Mouse (Mus musculus): ENCODE data around the gene Serpina11. TPM values are rescaled to one million over a fixed set of nuclear protein-coding genes. Genes with fewer than 3 reads are reported as not detected.
A peak's percentile ranks its signal among the peaks of the same experiment; 100 is the strongest.

Gene Serpina11
- polyA plus RNA-seq, 1 experiment from 2014 or later: not detected

DNA sequence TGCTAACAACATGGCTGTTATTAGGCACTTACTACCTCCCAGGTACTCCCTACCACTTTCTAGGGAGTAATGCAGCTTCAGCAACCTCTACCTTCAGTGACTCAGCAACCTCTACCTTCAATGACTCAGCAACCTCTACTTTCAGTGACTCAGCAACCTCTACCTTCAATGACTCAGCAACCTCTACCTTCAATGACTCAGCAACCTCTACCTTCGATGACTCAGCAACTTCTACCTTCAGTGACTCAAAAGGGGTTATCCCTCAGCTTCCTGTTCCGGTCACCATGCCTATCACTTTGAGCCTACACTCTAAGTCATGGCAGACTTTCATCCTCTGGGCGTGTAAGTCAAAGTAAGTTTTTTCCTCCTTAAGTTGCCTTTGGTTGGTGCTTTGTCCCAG lies 10.8 kb upstream of the Serpina11 start:
- 95% methylated on average over 3 of the region's 3 CpGs for WGBS
- Histone ChIP-seq H3K9me3 (ENCODE audit: control insufficient read depth, low read length) (no peaks in the 10 kb centered on the region), H3K36me3 (ENCODE audit: control insufficient read depth, insufficient read depth, low read length) (no peaks in the 10 kb centered on the region), H3K4me3 (ENCODE audit: low read depth, low read length) (no peak overlapping the region), H3K4me2 (ENCODE audit: low read depth, low read length) (no peak overlapping the region), H3K27ac (ENCODE audit: low read depth, low read length) (no peak overlapping the region), H3K27me3 (ENCODE audit: control insufficient read depth, insufficient read depth, low read length) (no peaks in the 10 kb centered on the region), H3K4me1 (ENCODE audit: control insufficient read depth, insufficient read depth, low read length) (no peaks in the 10 kb centered on the region), H3K9ac (replicated peaks; ENCODE audit: low read depth, low read length) (no peak overlapping the region)
- no peak for ATAC-seq (ENCODE audit: low read depth)

DNA sequence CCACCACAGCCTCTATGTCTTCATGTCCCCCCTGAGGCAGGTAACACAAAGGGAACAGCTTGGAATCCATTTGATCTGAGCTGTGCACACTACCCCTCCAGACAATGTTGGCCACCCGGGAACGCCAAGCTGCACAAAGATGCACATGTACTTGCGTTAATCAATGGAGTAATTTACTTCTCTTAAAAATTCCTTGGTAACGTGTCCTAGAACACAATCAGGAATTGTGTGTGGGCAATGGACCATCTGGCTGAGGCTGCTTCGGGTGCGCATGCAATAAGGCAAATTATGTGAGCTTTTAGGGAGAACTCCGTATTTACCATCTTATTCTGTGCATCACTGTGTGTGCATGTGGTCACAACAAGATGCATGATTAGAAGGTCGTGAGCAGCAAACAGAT lies 9.9 kb upstream of the Serpina11 start:
- WGBS: 63% methylated on average over 8 of the region's 8 CpGs
- no peak overlapping the region for H3K9ac ChIP-seq (replicated peaks; ENCODE audit: low read depth, low read length)
- no peaks in the 10 kb centered on the region for H3K27me3 ChIP-seq (ENCODE audit: control insufficient read depth, insufficient read depth, low read length)
- H3K4me1 ChIP-seq (ENCODE audit: control insufficient read depth, insufficient read depth, low read length): no peaks in the 10 kb centered on the region
- H3K9me3 ChIP-seq (ENCODE audit: control insufficient read depth, low read length): no peaks in the 10 kb centered on the region
- no peak overlapping the region for H3K27ac ChIP-seq (ENCODE audit: low read depth, low read length)
- no peak overlapping the region for H3K4me3 ChIP-seq (ENCODE audit: low read depth, low read length)
- ATAC-seq (ENCODE audit: low read depth): no peak
- H3K36me3 ChIP-seq (ENCODE audit: control insufficient read depth, insufficient read depth, low read length): no peaks in the 10 kb centered on the region
- H3K4me2 ChIP-seq (ENCODE audit: low read depth, low read length): no peak overlapping the region

DNA sequence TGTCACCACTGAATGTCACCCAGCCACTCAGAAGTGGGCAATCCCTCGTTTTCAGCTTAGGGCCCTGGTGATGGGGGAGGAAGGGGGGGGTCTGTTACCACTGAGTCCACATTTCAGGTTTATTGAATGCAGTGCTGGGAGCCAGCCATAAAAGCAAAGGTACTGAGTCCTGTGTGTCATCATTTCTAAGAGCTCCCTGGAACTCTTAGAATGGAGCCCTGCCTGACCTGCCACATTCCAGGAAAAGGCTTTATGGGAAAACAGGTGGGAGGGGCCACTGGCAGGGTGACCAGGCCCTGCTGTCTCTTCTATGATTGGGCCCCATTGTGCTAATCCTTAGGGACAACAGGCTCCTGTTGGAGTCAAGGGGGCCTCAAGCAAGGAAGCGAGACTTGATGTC lies 6.8 kb upstream of the Serpina11 start:
- no peak overlapping the region for H3K4me3 ChIP-seq (ENCODE audit: low read depth, low read length)
- H3K36me3 ChIP-seq (ENCODE audit: control insufficient read depth, insufficient read depth, low read length): no peaks in the 10 kb centered on the region
- H3K9me3 ChIP-seq (ENCODE audit: control insufficient read depth, low read length): no peaks in the 10 kb centered on the region
- no peak overlapping the region for H3K27ac ChIP-seq (ENCODE audit: low read depth, low read length)
- no peak overlapping the region for H3K4me2 ChIP-seq (ENCODE audit: low read depth, low read length)
- no peaks in the 10 kb centered on the region for H3K27me3 ChIP-seq (ENCODE audit: control insufficient read depth, insufficient read depth, low read length)
- no peak for ATAC-seq (ENCODE audit: low read depth)
- H3K9ac ChIP-seq (replicated peaks; ENCODE audit: low read depth, low read length): no peak overlapping the region
- 62% methylated on average over 2 of the region's 2 CpGs for WGBS
- H3K4me1 ChIP-seq (ENCODE audit: control insufficient read depth, insufficient read depth, low read length): no peaks in the 10 kb centered on the region

DNA sequence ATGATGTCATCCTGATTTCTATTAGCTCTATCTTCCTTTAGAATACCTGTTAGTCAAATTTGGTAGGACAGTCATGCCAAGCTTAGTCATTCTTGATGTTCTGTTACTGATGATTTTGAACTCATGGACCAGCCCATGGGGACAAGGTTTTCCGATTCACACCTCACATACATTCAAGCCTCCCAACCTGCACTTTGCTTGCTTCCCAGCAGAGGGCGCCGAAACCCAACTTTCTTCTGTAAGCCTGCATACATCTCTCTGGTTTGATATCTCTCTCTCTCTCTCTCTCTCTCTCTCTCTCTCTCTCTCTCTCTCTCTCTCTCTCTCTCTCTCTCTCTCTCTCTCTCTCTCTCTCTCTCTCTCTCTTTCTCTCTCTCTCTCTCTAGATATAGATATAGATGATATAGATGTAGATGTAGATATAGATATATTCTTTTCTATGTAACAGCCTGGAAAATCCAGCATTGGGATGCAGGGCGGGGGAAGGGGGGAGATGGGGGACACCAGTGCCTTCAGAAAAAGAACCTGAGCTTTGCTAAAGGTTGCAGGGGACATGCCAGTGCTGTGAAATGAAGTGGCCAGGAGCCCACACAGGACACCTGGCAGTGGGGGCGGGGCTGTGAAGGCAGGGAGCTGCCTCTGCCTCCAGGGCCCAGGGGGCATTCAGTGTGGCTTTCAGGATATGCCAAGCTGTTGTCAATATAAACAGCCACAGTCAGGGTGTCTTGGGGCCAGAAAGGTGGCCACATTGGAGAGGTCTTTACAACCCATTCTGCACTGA lies 5.7 kb upstream of the Serpina11 start:
- WGBS: 40% methylated on average over 5 of the region's 5 CpGs
- Histone ChIP-seq H3K27me3 (ENCODE audit: control insufficient read depth, insufficient read depth, low read length) (no peaks in the 10 kb centered on the region), H3K4me1 (ENCODE audit: control insufficient read depth, insufficient read depth, low read length) (no peaks in the 10 kb centered on the region), H3K9ac (replicated peaks; ENCODE audit: low read depth, low read length) (no peak overlapping the region), H3K4me2 (ENCODE audit: low read depth, low read length) (no peak overlapping the region), H3K27ac (ENCODE audit: low read depth, low read length) (no peak overlapping the region), H3K4me3 (ENCODE audit: low read depth, low read length) (no peak overlapping the region), H3K9me3 (ENCODE audit: control insufficient read depth, low read length) (no peaks in the 10 kb centered on the region), H3K36me3 (ENCODE audit: control insufficient read depth, insufficient read depth, low read length) (no peaks in the 10 kb centered on the region)
- ATAC-seq (ENCODE audit: low read depth): peak; percentile 71; the same call in 1 of the 2 replicates

DNA sequence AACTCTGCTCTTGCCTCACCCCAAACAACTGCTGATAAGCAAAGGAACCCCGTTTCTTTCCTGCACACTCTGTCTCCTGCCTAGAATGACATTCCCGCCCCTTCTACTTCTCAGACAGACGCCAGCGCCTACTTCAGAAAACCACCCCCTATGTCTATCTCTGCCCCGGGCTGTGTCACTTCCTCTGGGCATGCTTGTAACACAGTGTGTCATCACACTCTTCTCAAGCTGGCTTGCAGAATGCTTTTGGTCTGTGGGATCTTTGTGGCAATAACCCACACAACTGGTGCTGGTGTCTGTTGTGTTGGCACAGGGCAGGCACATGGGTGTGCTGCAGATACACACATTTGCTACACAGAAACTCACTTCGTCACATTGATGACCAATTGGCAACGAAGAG lies 3.2 kb upstream of the Serpina11 start:
- 90% methylated on average over 7 of the region's 7 CpGs for WGBS
- Histone ChIP-seq H3K27me3 (ENCODE audit: control insufficient read depth, insufficient read depth, low read length) (no peaks in the 10 kb centered on the region), H3K36me3 (ENCODE audit: control insufficient read depth, insufficient read depth, low read length) (no peaks in the 10 kb centered on the region), H3K9ac (replicated peaks; ENCODE audit: low read depth, low read length) (no peak overlapping the region), H3K4me2 (ENCODE audit: low read depth, low read length) (no peak overlapping the region), H3K4me3 (ENCODE audit: low read depth, low read length) (no peak overlapping the region), H3K27ac (ENCODE audit: low read depth, low read length) (no peak overlapping the region), H3K9me3 (ENCODE audit: control insufficient read depth, low read length) (no peaks in the 10 kb centered on the region), H3K4me1 (ENCODE audit: control insufficient read depth, insufficient read depth, low read length) (no peaks in the 10 kb centered on the region)
- no peak for ATAC-seq (ENCODE audit: low read depth)

DNA sequence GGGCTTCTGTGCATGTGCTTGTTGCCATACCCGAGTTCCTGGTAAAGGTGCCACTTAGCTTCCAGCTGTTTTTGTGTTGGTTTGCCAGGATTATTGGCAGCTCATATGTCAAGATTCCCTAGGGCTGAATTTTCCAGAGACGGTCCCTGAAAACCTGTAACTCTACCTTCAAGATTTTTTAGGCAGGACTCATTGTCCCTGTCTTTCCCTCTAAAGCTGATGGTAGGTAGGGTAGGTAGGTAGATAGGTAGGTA lies 316 bp downstream of the Serpina11 start:
- no peaks in the 10 kb centered on the region for H3K4me1 ChIP-seq (ENCODE audit: control insufficient read depth, insufficient read depth, low read length)
- no peaks in the 10 kb centered on the region for H3K36me3 ChIP-seq (ENCODE audit: control insufficient read depth, insufficient read depth, low read length)
- no peak overlapping the region for H3K4me2 ChIP-seq (ENCODE audit: low read depth, low read length)
- H3K27me3 ChIP-seq (ENCODE audit: control insufficient read depth, insufficient read depth, low read length): no peaks in the 10 kb centered on the region
- no peak for ATAC-seq (ENCODE audit: low read depth)
- H3K9me3 ChIP-seq (ENCODE audit: control insufficient read depth, low read length): no peaks in the 10 kb centered on the region
- H3K4me3 ChIP-seq (ENCODE audit: low read depth, low read length): no peak overlapping the region
- 80% methylated on average over 2 of the region's 2 CpGs for WGBS
- H3K9ac ChIP-seq (replicated peaks; ENCODE audit: low read depth, low read length): no peak overlapping the region
- no peak overlapping the region for H3K27ac ChIP-seq (ENCODE audit: low read depth, low read length)

DNA sequence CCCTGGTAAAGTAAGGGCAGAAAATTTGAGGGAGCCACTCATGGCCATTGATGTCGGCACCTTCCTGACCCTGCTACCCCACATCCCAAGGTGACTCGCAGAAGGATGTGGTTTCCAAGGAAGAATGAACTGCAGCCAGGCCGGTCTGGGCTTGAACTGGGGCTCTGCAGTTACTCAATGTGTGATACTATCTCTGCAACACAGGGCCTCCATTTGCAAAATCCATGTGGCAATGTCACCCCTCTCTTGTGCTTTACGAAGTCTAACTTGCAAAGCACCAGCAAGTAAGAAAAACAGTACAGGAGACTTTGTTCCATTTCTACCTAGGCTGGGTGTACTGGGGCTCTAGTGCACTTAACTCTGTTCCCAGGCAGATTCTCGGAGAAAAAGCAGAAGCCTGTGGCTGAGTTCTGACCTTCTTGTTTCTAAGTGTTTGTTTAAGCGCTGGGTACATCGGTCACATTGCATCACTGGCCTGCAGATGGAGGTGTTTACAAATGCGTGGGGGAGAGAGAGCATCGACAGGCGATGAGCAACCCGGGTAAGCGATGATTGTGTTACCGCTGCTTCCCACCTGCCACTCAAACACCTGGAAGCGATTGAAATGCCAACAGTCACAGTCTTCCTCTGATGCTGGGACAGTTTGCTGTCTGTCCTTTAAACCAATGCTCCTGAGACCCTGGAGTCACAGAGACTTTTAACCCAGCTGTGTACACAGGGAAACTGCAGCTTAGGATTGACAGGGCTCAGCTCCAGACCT lies 823 bp downstream of the Serpina11 start:
- ATAC-seq (ENCODE audit: low read depth): no peak

DNA sequence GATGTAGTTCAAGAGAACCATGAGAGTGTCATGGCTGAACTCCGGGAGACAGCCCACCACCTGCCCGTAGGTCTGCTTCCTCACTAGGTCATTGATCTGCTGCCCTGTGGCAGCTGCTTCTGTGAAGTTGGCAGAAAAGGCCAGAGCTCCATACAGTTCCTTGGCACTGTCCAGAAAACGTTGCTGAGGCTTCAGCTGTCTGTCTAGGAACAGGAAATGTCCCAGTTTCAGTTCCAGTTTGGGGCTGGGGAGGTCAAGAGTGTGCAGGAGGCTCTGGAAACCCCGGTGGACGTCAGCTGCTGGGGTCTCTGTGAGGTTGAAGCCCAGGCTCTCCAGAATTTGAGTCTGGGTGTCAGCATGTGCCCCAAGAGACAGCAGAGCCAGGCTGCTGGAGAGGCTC lies 3.9 kb downstream of the Serpina11 start:
- Histone ChIP-seq H3K27me3 (ENCODE audit: control insufficient read depth, insufficient read depth, low read length) (no peaks in the 10 kb centered on the region), H3K4me3 (ENCODE audit: low read depth, low read length) (no peak overlapping the region), H3K9ac (replicated peaks; ENCODE audit: low read depth, low read length) (no peak overlapping the region), H3K27ac (ENCODE audit: low read depth, low read length) (no peak overlapping the region), H3K9me3 (ENCODE audit: control insufficient read depth, low read length) (no peaks in the 10 kb centered on the region), H3K4me1 (ENCODE audit: control insufficient read depth, insufficient read depth, low read length) (no peaks in the 10 kb centered on the region), H3K4me2 (ENCODE audit: low read depth, low read length) (no peak overlapping the region), H3K36me3 (ENCODE audit: control insufficient read depth, insufficient read depth, low read length) (no peaks in the 10 kb centered on the region)
- 75% methylated on average over 5 of the region's 5 CpGs for WGBS
- no peak for ATAC-seq (ENCODE audit: low read depth)

More for the DNA sequence above, 823 bp downstream of the Serpina11 start:
- Histone ChIP-seq H3K36me3 (ENCODE audit: control insufficient read depth, insufficient read depth, low read length) (no peaks in the 10 kb centered on the region), H3K4me2 (ENCODE audit: low read depth, low read length) (no peak overlapping the region), H3K27me3 (ENCODE audit: control insufficient read depth, insufficient read depth, low read length) (no peaks in the 10 kb centered on the region), H3K27ac (ENCODE audit: low read depth, low read length) (no peak overlapping the region), H3K9ac (replicated peaks; ENCODE audit: low read depth, low read length) (no peak overlapping the region), H3K4me1 (ENCODE audit: control insufficient read depth, insufficient read depth, low read length) (no peaks in the 10 kb centered on the region), H3K9me3 (ENCODE audit: control insufficient read depth, low read length) (no peaks in the 10 kb centered on the region), H3K4me3 (ENCODE audit: low read depth, low read length) (no peak overlapping the region)
- 71% methylated on average over 14 of the region's 14 CpGs for WGBS

DNA sequence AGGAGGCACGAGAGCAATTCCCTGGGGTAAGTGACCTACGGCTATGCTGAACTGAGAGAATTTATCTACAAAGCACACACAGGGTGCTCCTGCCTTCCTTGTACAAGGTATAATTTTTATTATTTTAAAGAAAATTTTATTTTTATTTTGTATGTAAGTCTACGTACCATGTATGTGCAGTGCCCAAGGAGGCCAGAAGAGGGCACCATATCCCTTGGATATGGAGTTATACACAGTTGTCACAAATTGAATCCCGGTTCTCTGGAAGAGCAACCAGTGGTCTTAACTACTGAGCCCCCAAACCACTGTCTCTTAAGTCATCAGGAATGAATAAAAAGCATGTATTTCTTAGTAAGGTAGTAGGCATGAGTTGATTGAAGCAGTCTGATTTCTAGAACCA lies 4.8 kb downstream of the Serpina11 start:
- Histone ChIP-seq H3K9me3 (ENCODE audit: control insufficient read depth, low read length) (no peaks in the 10 kb centered on the region), H3K4me1 (ENCODE audit: control insufficient read depth, insufficient read depth, low read length) (no peaks in the 10 kb centered on the region), H3K9ac (replicated peaks; ENCODE audit: low read depth, low read length) (no peak overlapping the region), H3K4me3 (ENCODE audit: low read depth, low read length) (no peak overlapping the region), H3K27ac (ENCODE audit: low read depth, low read length) (no peak overlapping the region), H3K27me3 (ENCODE audit: control insufficient read depth, insufficient read depth, low read length) (no peaks in the 10 kb centered on the region), H3K4me2 (ENCODE audit: low read depth, low read length) (no peak overlapping the region), H3K36me3 (ENCODE audit: control insufficient read depth, insufficient read depth, low read length) (no peaks in the 10 kb centered on the region)
- ATAC-seq (ENCODE audit: low read depth): no peak
- WGBS: 60% methylated on average over 4 of the region's 4 CpGs
